Mouse (Mus musculus) embryonic facial prominence, embryonic 10.5 days (tissue): ENCODE data around the gene Emilin1. TPM values are rescaled to one million over a fixed set of nuclear protein-coding genes. Genes with fewer than 3 reads are reported as not detected.

Experiments used
- DNase-seq: peaks from one replicate; pipeline ENCODE4 v3.0.0-alpha.2; 2017; ENCODE audit warnings: low spot score
- H3K27ac ChIP-seq: fragments of 300-500 bp; sonication (generic); replicated peaks from 2 replicates; pipeline ENCODE4 v1.5.1; 2016; ENCODE audit warnings: mild to moderate bottlenecking
- H3K27me3 ChIP-seq: fragments of 300-500 bp; sonication (generic); replicated peaks from 2 replicates; pipeline ENCODE4 v1.6.1; 2016; ENCODE audit warnings: low read depth, mild to moderate bottlenecking; ENCODE audit not compliant: poor library complexity, severe bottlenecking
- H3K36me3 ChIP-seq: fragments of 300-500 bp; sonication (generic); replicated peaks from 2 replicates; pipeline ENCODE4 v1.6.1; 2016; ENCODE audit warnings: mild to moderate bottlenecking, moderate library complexity
- H3K4me1 ChIP-seq: fragments of 300-500 bp; sonication (generic); 2 replicates; pipeline ENCODE4 v1.6.1; 2016
- H3K4me3 ChIP-seq: fragments of 300-500 bp; sonication (generic); 2 replicates; pipeline ENCODE4 v1.5.1; 2016; ENCODE audit warnings: mild to moderate bottlenecking, moderate library complexity
- H3K9me3 ChIP-seq: fragments of 300-500 bp; sonication (generic); 2 replicates; pipeline ENCODE4 v1.6.1; 2016; ENCODE audit warnings: mild to moderate bottlenecking
- WGBS: fragments of 180-500 bp; shearing (Covaris S2); methylation state at CpG from one replicate; pipeline ENCODE4 v1.1.7; 2016; 5-methylcytosine and 5-hydroxymethylcytosine counted together
- polyA plus RNA-seq: library from polyadenylated mRNA; unstranded; fragments of >200 nt; fragmentation: Nextera tagmentation; extraction: Ambion mirVana; gene quantifications from 2 replicates; pipeline ENCODE4 v1.2.1, GENCODE M21; 2016

Gene Emilin1
- 158 and 162 TPM in 2 replicates for polyA plus RNA-seq

GRCm38 (mm10) chr5:30913060-30913841 is at the start of gene Emilin1:
Gene Emilin1 (plus strand): TSS chr5:30913402.
- H3K27me3 ChIP-seq: no peaks in the 10 kb centered on the region
- H3K9me3 ChIP-seq: no peaks in the 10 kb centered on the region
- H3K36me3 ChIP-seq: peaks cover 17% of the 10 kb centered on the region
- H3K4me3 ChIP-seq: peak within 1 kb of the TSS; percentile 61
- peak; percentile 94 for DNase-seq
- peaks cover 97% of the 10 kb centered on the region for H3K4me1 ChIP-seq
- WGBS: 19% methylated on average over 13 of the region's 13 CpGs
- peak within 1 kb of the TSS; percentile 89 for H3K27ac ChIP-seq

- 0 out of 2 replicates have a peak, but pooled peaks cover 9% of the 10 kb centered on the region for H3K27me3 ChIP-seq
- H3K27ac ChIP-seq: no peak overlapping the region
- H3K4me3 ChIP-seq: no peak overlapping the region
- DNase-seq: peak; percentile 15
- WGBS: 42% methylated on average over 4 of the region's 4 CpGs
- H3K9me3 ChIP-seq: no peaks in the 10 kb centered on the region
- peaks cover 14% of the 10 kb centered on the region for H3K4me1 ChIP-seq
- H3K36me3 ChIP-seq: peaks cover 14% of the 10 kb centered on the region; the same call in 1 of the 2 replicates
Measured at GRCm38 (mm10) chr5:30863852-30864251, 49.4 kb upstream of the Emilin1 start.

- 41% methylated on average over 15 of the region's 15 CpGs for WGBS
Measured at GRCm38 (mm10) chr5:30864322-30864721, 48.9 kb upstream of the Emilin1 start.

GRCm38 (mm10) chr5:30866871-30867270 is 46.3 kb upstream of the Emilin1 start:
- Histone ChIP-seq H3K27ac (no peak overlapping the region), H3K4me3 (no peak overlapping the region), H3K27me3 (0 out of 2 replicates have a peak, but pooled peaks cover 9% of the 10 kb centered on the region), H3K9me3 (no peaks in the 10 kb centered on the region), H3K36me3 (peaks cover 28% of the 10 kb centered on the region), H3K4me1 (peaks cover 30% of the 10 kb centered on the region)
- DNase-seq: no peak
- 88% methylated on average over 3 of the region's 3 CpGs for WGBS

More at GRCm38 (mm10) chr5:30864322-30864721, 48.9 kb upstream of the Emilin1 start:
- H3K36me3 ChIP-seq: peaks cover 14% of the 10 kb centered on the region; the same call in 1 of the 2 replicates
- H3K27me3 ChIP-seq: 0 out of 2 replicates have a peak, but pooled peaks cover 9% of the 10 kb centered on the region
- peaks cover 19% of the 10 kb centered on the region for H3K4me1 ChIP-seq
- H3K4me3 ChIP-seq: no peak overlapping the region
- DNase-seq: no peak
- H3K27ac ChIP-seq: no peak overlapping the region
- no peaks in the 10 kb centered on the region for H3K9me3 ChIP-seq

- Histone ChIP-seq H3K27ac (peak within 1 kb of the TSS; percentile 92), H3K4me3 (peak within 1 kb of the TSS; percentile 91), H3K27me3 (0 out of 2 replicates have a peak, but pooled peaks cover 9% of the 10 kb centered on the region), H3K36me3 (peaks cover 36% of the 10 kb centered on the region), H3K9me3 (no peaks in the 10 kb centered on the region), H3K4me1 (peaks cover 30% of the 10 kb centered on the region)
- no peak for DNase-seq
- WGBS: 93% methylated on average over 3 of the region's 3 CpGs
Measured at GRCm38 (mm10) chr5:30867712-30868111, 45.5 kb upstream of the Emilin1 start, which contains the start of gene Tmem214. Gene Tmem214 (plus strand): TSS chr5:30868012.

- 14% methylated on average over 9 of the region's 9 CpGs for WGBS
- Histone ChIP-seq H3K4me1 (peaks cover 25% of the 10 kb centered on the region), H3K36me3 (peaks cover 49% of the 10 kb centered on the region), H3K27me3 (0 out of 2 replicates have a peak, but pooled peaks cover 6% of the 10 kb centered on the region), H3K4me3 (peak overlapping the region; percentile 91), H3K9me3 (no peaks in the 10 kb centered on the region), H3K27ac (peak overlapping the region; percentile 92)
- DNase-seq: peak; percentile 57
Measured at GRCm38 (mm10) chr5:30868981-30869380, 44.2 kb upstream of the Emilin1 start.

- peak; percentile 93 for DNase-seq
- Histone ChIP-seq H3K27ac (peak overlapping the region; percentile 92), H3K27me3 (0 out of 2 replicates have a peak, but pooled peaks cover under 1% of the 10 kb centered on the region), H3K4me1 (peaks cover 20% of the 10 kb centered on the region), H3K9me3 (no peaks in the 10 kb centered on the region), H3K4me3 (peak overlapping the region; percentile 91), H3K36me3 (peaks cover 55% of the 10 kb centered on the region)
- WGBS: under 1% methylated on average over 63 of the region's 63 CpGs
Measured at GRCm38 (mm10) chr5:30869405-30870130, 43.6 kb upstream of the Emilin1 start.

GRCm38 (mm10) chr5:30870131-30870406 is 43.1 kb upstream of the Emilin1 start:
- 34% methylated on average over 2 of the region's 2 CpGs for WGBS
- H3K27ac ChIP-seq: peak overlapping the region; percentile 92

GRCm38 (mm10) chr5:30872574-30872973 is 40.6 kb upstream of the Emilin1 start:
- Histone ChIP-seq H3K36me3 (peaks cover 70% of the 10 kb centered on the region), H3K9me3 (no peaks in the 10 kb centered on the region)
- WGBS: 92% methylated on average over 9 of the region's 9 CpGs

More at GRCm38 (mm10) chr5:30870131-30870406, 43.1 kb upstream of the Emilin1 start:
- Histone ChIP-seq H3K36me3 (peaks cover 55% of the 10 kb centered on the region), H3K27me3 (no peaks in the 10 kb centered on the region), H3K4me1 (peaks cover 19% of the 10 kb centered on the region), H3K4me3 (peak overlapping the region; percentile 91), H3K9me3 (no peaks in the 10 kb centered on the region)
- DNase-seq: no peak

GRCm38 (mm10) chr5:30874365-30874764 is 38.8 kb upstream of the Emilin1 start:
- Histone ChIP-seq H3K27me3 (no peaks in the 10 kb centered on the region), H3K27ac (no peak overlapping the region), H3K36me3 (peaks cover 78% of the 10 kb centered on the region), H3K9me3 (no peaks in the 10 kb centered on the region), H3K4me3 (no peak overlapping the region), H3K4me1 (peaks cover 23% of the 10 kb centered on the region)
- DNase-seq: no peak
- WGBS: 93% methylated on average over 7 of the region's 7 CpGs

More at GRCm38 (mm10) chr5:30872574-30872973, 40.6 kb upstream of the Emilin1 start:
- Histone ChIP-seq H3K27ac (no peak overlapping the region), H3K27me3 (no peaks in the 10 kb centered on the region), H3K4me1 (peaks cover 19% of the 10 kb centered on the region), H3K4me3 (no peak overlapping the region)
- DNase-seq: no peak

- Histone ChIP-seq H3K27me3 (no peaks in the 10 kb centered on the region), H3K9me3 (no peaks in the 10 kb centered on the region), H3K27ac (no peak overlapping the region), H3K36me3 (peaks cover 48% of the 10 kb centered on the region), H3K4me3 (no peak overlapping the region), H3K4me1 (peaks cover 12% of the 10 kb centered on the region)
- no peak for DNase-seq
- WGBS: 43% methylated on average over 6 of the region's 6 CpGs
Measured at GRCm38 (mm10) chr5:30878616-30879015, 34.6 kb upstream of the Emilin1 start.

GRCm38 (mm10) chr5:30879347-30879943 is 33.8 kb upstream of the Emilin1 start:
- H3K4me1 ChIP-seq: peaks cover 12% of the 10 kb centered on the region
- H3K9me3 ChIP-seq: no peaks in the 10 kb centered on the region
- 85% methylated on average over 5 of the region's 5 CpGs for WGBS
- H3K27ac ChIP-seq: no peak overlapping the region
- no peak for DNase-seq
- H3K27me3 ChIP-seq: no peaks in the 10 kb centered on the region
- peaks cover 39% of the 10 kb centered on the region for H3K36me3 ChIP-seq
- no peak overlapping the region for H3K4me3 ChIP-seq
